18 mouse cellular contexts compared by ENCODE assay signal in genomic region chr17:71248963-71249362, GRCm38 (mm10).
DNase-seq lines count a peak whose midpoint lies in the region; ATAC-seq and TF ChIP-seq lines count a peak whose summit lies in the region.
"Had no signal": no experiment of that assay in that cellular context is flagged by ENCODE, and none has a peak within 500 bp of the region (broad histone marks: within the 10 kb centered on the region; RNA-seq: fewer than 3 reads in every experiment).

No protein-coding gene starts in this region.

- H3K9me3 ChIP-seq in midbrain, embryonic 16.5 days (replicated peaks; ENCODE audit: control insufficient read depth, low read length, poor library complexity, severe bottlenecking), result no peaks in the 10 kb centered on the region
- H3K9me3 ChIP-seq: embryonic facial prominence, embryonic 13.5 days; G1E; hindbrain, embryonic 10.5 days; lung, embryonic 15.5 days; midbrain, embryonic 15.5 days had no signal

- no peak overlapping the region for H3K4me3 ChIP-seq in testis, adult 2 months (ENCODE audit: control insufficient read depth, low read depth, low read length)
- H3K4me3 ChIP-seq in midbrain, embryonic 16.5 days (ENCODE audit: low read depth, low read length), result no peak overlapping the region
- H3K4me3 ChIP-seq: embryonic facial prominence, embryonic 13.5 days; hindbrain, embryonic 10.5 days; lung, embryonic 15.5 days; midbrain, embryonic 15.5 days had no signal

- no peak overlapping the region for H3K4me2 ChIP-seq in midbrain, embryonic 16.5 days (ENCODE audit: low read length)
- H3K4me2 ChIP-seq: embryonic facial prominence, embryonic 13.5 days; lung, embryonic 15.5 days; midbrain, embryonic 15.5 days had no signal

- H3K27ac ChIP-seq in testis, adult 2 months (ENCODE audit: control insufficient read depth, insufficient read depth, low read depth, low read length), result peak overlapping the region; percentile 39; the same call in 1 of the 2 replicates
- no peak overlapping the region for H3K27ac ChIP-seq in midbrain, embryonic 16.5 days (ENCODE audit: low read length)
- H3K27ac ChIP-seq: embryonic facial prominence, embryonic 13.5 days; hindbrain, embryonic 10.5 days; lung, embryonic 15.5 days; midbrain, embryonic 15.5 days had no signal

- intact Hi-C loops in left cerebral cortex, postnatal 4 days (cut with DNase I), result no loop called here

- H3K27me3 ChIP-seq in testis, adult 2 months (ENCODE audit: control insufficient read depth, insufficient read depth, low read length), result no peaks in the 10 kb centered on the region
- H3K27me3 ChIP-seq in midbrain, embryonic 16.5 days (ENCODE audit: control insufficient read depth, insufficient read depth, low read depth, low read length), result no peaks in the 10 kb centered on the region
- H3K27me3 ChIP-seq: embryonic facial prominence, embryonic 13.5 days; lung, embryonic 15.5 days; midbrain, embryonic 15.5 days had no signal

- 87% methylated on average over 6 of the region's 6 CpGs for WGBS in midbrain, embryonic 16.5 days

- TF ChIP-seq CTCF in testis, adult 2 months (IDR thresholded peaks at IDR 0.05; ENCODE audit: control insufficient read depth, insufficient read depth, insufficient replicate concordance, low read depth, low read length), result no peak

- no peak for TF ChIP-seq POLR2A in testis, adult 2 months (IDR thresholded peaks at IDR 0.05; ENCODE audit: control insufficient read depth, low read depth, low read length)

- H3K36me3 ChIP-seq in testis, adult 2 months (ENCODE audit: control insufficient read depth, insufficient read depth, low read length), result peaks cover 8% of the 10 kb centered on the region
- peaks cover 35% of the 10 kb centered on the region for H3K36me3 ChIP-seq in midbrain, embryonic 16.5 days (ENCODE audit: control insufficient read depth, insufficient read depth, low read length)

- no peak for DNase-seq in frontal cortex, postnatal 10 days (ENCODE audit: low spot score in 2 of 2)
- peak; percentile 26 to 44 for DNase-seq in left cerebral cortex, adult 18-20 months (ENCODE audit: low spot score in 2 of 2)
- DNase-seq in left cerebral cortex, postnatal 4 days, result no peak
- no peak for DNase-seq in testis, postnatal 10 days (ENCODE audit: low spot score)
- DNase-seq: cerebellum, adult 9-10 months; gastrocnemius, postnatal 14 days; kidney, adult 2 months; thymus, postnatal 25 days had no signal

- H3K4me1 ChIP-seq in testis, adult 2 months (ENCODE audit: control insufficient read depth, insufficient read depth, low read length), result peaks cover 4% of the 10 kb centered on the region
- H3K4me1 ChIP-seq in midbrain, embryonic 16.5 days (ENCODE audit: control insufficient read depth, insufficient read depth, low read length), result peaks cover 4% of the 10 kb centered on the region; the same call in 1 of the 2 replicates
- H3K4me1 ChIP-seq: midbrain, embryonic 15.5 days had no signal

- no peak overlapping the region for H3K9ac ChIP-seq in midbrain, embryonic 16.5 days (ENCODE audit: low read depth, low read length)
- H3K9ac ChIP-seq: embryonic facial prominence, embryonic 13.5 days; lung, embryonic 15.5 days; midbrain, embryonic 15.5 days had no signal

- peak; percentile 56; the same call in 1 of the 2 replicates for ATAC-seq in frontal cortex, adult (ENCODE audit: low TSS enrichment)
- no peak for ATAC-seq in monocyte, adult 5-6 weeks (replicated peaks; ENCODE audit: insufficient number of reproducible peaks, low FRiP score, low TSS enrichment, poor library complexity, severe bottlenecking)
- no peak for ATAC-seq in midbrain, embryonic 16.5 days
- ATAC-seq: CD4-positive, CD25-positive, alpha-beta regulatory T cell, adult 4 months; midbrain, embryonic 15.5 days had no signal

Comparison
In these comparisons a context has a peak if more than half of its experiments do, and no peak if none do; other contexts are left out.
1. DNase-seq: peak in left cerebral cortex, adult 18-20 months (2 of 2); none in frontal cortex, postnatal 10 days (0 of 2), left cerebral cortex, postnatal 4 days (single experiment) and testis, postnatal 10 days (single experiment).